15 mouse cellular contexts compared by ENCODE assay signal in the genomic region with DNA sequence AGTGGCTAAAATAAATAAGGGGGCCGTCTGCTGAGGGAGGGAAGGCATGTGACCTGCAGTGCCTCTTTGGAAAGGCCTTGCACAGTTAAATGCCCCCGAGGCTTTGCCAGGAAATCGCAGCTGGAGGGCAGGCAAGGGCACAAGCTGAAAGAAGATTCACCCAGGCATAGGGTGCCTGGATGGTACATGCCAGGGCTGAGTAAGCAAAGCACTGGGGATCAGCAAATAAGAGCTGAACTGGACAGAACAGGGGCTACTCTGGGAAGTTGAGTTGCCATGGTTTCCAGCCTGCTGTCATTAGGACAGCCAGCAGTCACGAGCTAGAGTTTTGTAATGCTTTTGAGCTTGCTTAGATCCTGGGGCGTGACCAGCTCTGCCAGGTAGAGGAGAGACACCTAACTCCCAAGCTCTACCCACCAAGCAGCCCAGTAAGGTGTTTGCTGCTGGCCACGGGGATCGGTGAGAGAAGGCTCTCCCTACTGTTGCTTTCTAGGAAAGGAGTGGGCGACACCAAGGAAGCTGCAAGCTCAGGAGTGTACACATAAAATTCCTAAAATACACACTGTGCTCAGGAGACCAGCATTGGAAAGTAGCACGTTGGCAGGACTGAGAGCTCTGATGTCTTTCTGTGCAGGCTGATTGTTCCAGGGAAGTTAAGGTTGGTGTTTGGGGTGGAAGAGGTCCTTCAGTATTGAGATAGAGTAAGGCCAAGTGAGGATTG. TPM values are rescaled to one million over a fixed set of nuclear protein-coding genes. Genes with fewer than 3 reads are reported as not detected.
DNase-seq lines count a peak whose midpoint lies in the region; ATAC-seq and TF ChIP-seq lines count a peak whose summit lies in the region.
"Had no signal": no experiment of that assay in that cellular context is flagged by ENCODE, and none has a peak within 500 bp of the region (broad histone marks: within the 10 kb centered on the region; RNA-seq: fewer than 3 reads in every experiment).

No protein-coding gene starts in this region.

- no peak overlapping the region for H3K9ac ChIP-seq in stomach, embryonic 15.5 days
- H3K9ac ChIP-seq in stomach, postnatal 0 days (ENCODE audit: low read length) = no peak overlapping the region
- H3K9ac ChIP-seq in kidney, postnatal 0 days (ENCODE audit: low read depth, low read length) = no peak overlapping the region
- no peak overlapping the region for H3K9ac ChIP-seq in midbrain, embryonic 11.5 days (ENCODE audit: low read length)
- H3K9ac ChIP-seq: embryonic facial prominence, embryonic 13.5 days; limb, embryonic 15.5 days; midbrain, embryonic 12.5 days; neural tube, embryonic 12.5 days had no signal

- TF ChIP-seq CTCF in stomach, postnatal 0 days (IDR thresholded peaks at IDR 0.05; ENCODE audit: low read depth) = no peak
- TF ChIP-seq CTCF in kidney, postnatal 0 days (IDR thresholded peaks at IDR 0.05; ENCODE audit: low read depth) = peak; percentile 11; the same call in 1 of the 2 replicates
- TF ChIP-seq CTCF in left cerebral cortex, adult 2 months (IDR thresholded peaks at IDR 0.05) = no peak

- no peak overlapping the region for H3K4me3 ChIP-seq in stomach, embryonic 15.5 days (replicated peaks)
- no peak overlapping the region for H3K4me3 ChIP-seq in stomach, postnatal 0 days (ENCODE audit: low read depth, low read length)
- H3K4me3 ChIP-seq in kidney, postnatal 0 days (replicated peaks; ENCODE audit: low read depth, low read length) = no peak overlapping the region
- no peak overlapping the region for H3K4me3 ChIP-seq in midbrain, embryonic 11.5 days (ENCODE audit: low read depth, low read length)
- H3K4me3 ChIP-seq in left cerebral cortex, adult 2 months = no peak overlapping the region
- H3K4me3 ChIP-seq: embryonic facial prominence, embryonic 13.5 days; limb, embryonic 15.5 days; midbrain, embryonic 12.5 days; neural tube, embryonic 12.5 days had no signal

- no peaks in the 10 kb centered on the region for H3K4me1 ChIP-seq in stomach, embryonic 15.5 days
- H3K4me1 ChIP-seq in stomach, postnatal 0 days (replicated peaks; ENCODE audit: control insufficient read depth, insufficient read depth) = no peaks in the 10 kb centered on the region
- H3K4me1 ChIP-seq in kidney, postnatal 0 days (replicated peaks; ENCODE audit: insufficient read depth, low read length) = 0 out of 2 replicates have a peak, but pooled peaks cover 6% of the 10 kb centered on the region
- H3K4me1 ChIP-seq in midbrain, embryonic 11.5 days (ENCODE audit: control insufficient read depth, insufficient read depth, low read length) = no peaks in the 10 kb centered on the region
- H3K4me1 ChIP-seq: embryonic facial prominence, embryonic 13.5 days; limb, embryonic 15.5 days; midbrain, embryonic 12.5 days; neural tube, embryonic 12.5 days had no signal

- H3K36me3 ChIP-seq in stomach, embryonic 15.5 days = peaks cover 13% of the 10 kb centered on the region
- peaks cover 11% of the 10 kb centered on the region; the same call in 1 of the 2 replicates for H3K36me3 ChIP-seq in stomach, postnatal 0 days (ENCODE audit: control insufficient read depth, insufficient read depth, low read length)
- peaks cover 27% of the 10 kb centered on the region; the same call in 1 of the 2 replicates for H3K36me3 ChIP-seq in kidney, postnatal 0 days (ENCODE audit: insufficient read depth, low read length)
- H3K36me3 ChIP-seq in midbrain, embryonic 11.5 days (ENCODE audit: control insufficient read depth, insufficient read depth, low read length) = 0 out of 2 replicates have a peak, but pooled peaks cover 2% of the 10 kb centered on the region

- ATAC-seq in stomach, embryonic 15.5 days (ENCODE audit: insufficient read depth, low FRiP score, low read depth) = peak; percentile 43; the same call in 1 of the 2 replicates
- no peak for ATAC-seq in stomach, postnatal 0 days (ENCODE audit: low FRiP score, low TSS enrichment)
- peak; percentile 87 for ATAC-seq in kidney, postnatal 0 days (replicated peaks; ENCODE audit: low FRiP score, low read depth)
- no peak for ATAC-seq in midbrain, embryonic 11.5 days (ENCODE audit: low FRiP score)
- ATAC-seq: CD4-positive, CD25-positive, alpha-beta regulatory T cell, adult 4 months had no signal

- no peaks in the 10 kb centered on the region for H3K27me3 ChIP-seq in stomach, embryonic 15.5 days (replicated peaks)
- H3K27me3 ChIP-seq in stomach, postnatal 0 days (ENCODE audit: control insufficient read depth, insufficient read depth, low read length) = no peaks in the 10 kb centered on the region
- H3K27me3 ChIP-seq in kidney, postnatal 0 days (ENCODE audit: insufficient read depth, low read length) = no peaks in the 10 kb centered on the region
- no peaks in the 10 kb centered on the region for H3K27me3 ChIP-seq in midbrain, embryonic 11.5 days (ENCODE audit: control insufficient read depth, insufficient read depth, low read length)
- H3K27me3 ChIP-seq: embryonic facial prominence, embryonic 13.5 days; limb, embryonic 15.5 days; midbrain, embryonic 12.5 days; neural tube, embryonic 12.5 days had no signal

- DNase-seq in heart, adult 11 months = peak; percentile 98
- no peak for DNase-seq in heart, postnatal 25 days (ENCODE audit: low spot score)
- DNase-seq in stomach, postnatal 0 days (ENCODE audit: low spot score) = no peak
- no peak for DNase-seq in kidney, postnatal 0 days (ENCODE audit: low spot score)
- DNase-seq in midbrain, embryonic 11.5 days (ENCODE audit: low spot score, missing footprints) = no peak
- DNase-seq in left cerebral cortex, adult 2 months (ENCODE audit: extremely low spot score in 1 of 2, low spot score in 2 of 2) = no peak
- no peak for DNase-seq in adipocyte (ENCODE audit: low spot score)
- DNase-seq: cerebellum, adult 11-12 months; layer of hippocampus, adult 9-11 months had no signal

- H3K27ac ChIP-seq in stomach, embryonic 15.5 days = no peak overlapping the region
- no peak overlapping the region for H3K27ac ChIP-seq in stomach, postnatal 0 days (replicated peaks)
- H3K27ac ChIP-seq in kidney, postnatal 0 days = 0 out of 2 replicates have a peak overlapping the region, but pooled peaks have one; percentile 2
- H3K27ac ChIP-seq in midbrain, embryonic 11.5 days (ENCODE audit: low read depth, low read length) = no peak overlapping the region
- H3K27ac ChIP-seq in left cerebral cortex, adult 2 months = no peak overlapping the region
- H3K27ac ChIP-seq: embryonic facial prominence, embryonic 13.5 days; limb, embryonic 15.5 days; midbrain, embryonic 12.5 days; neural tube, embryonic 12.5 days had no signal

- WGBS in stomach, embryonic 15.5 days = 59% methylated on average over 9 of the region's 9 CpGs
- 58% methylated on average over 9 of the region's 9 CpGs for WGBS in stomach, postnatal 0 days
- 57% methylated on average over 9 of the region's 9 CpGs for WGBS in kidney, postnatal 0 days
- WGBS in midbrain, embryonic 11.5 days = 82% methylated on average over 9 of the region's 9 CpGs

- H3K9me3 ChIP-seq in stomach, embryonic 15.5 days = no peaks in the 10 kb centered on the region
- H3K9me3 ChIP-seq in stomach, postnatal 0 days (ENCODE audit: control insufficient read depth, low read length) = no peaks in the 10 kb centered on the region
- no peaks in the 10 kb centered on the region for H3K9me3 ChIP-seq in kidney, postnatal 0 days (replicated peaks; ENCODE audit: low read length)
- no peaks in the 10 kb centered on the region for H3K9me3 ChIP-seq in midbrain, embryonic 11.5 days (ENCODE audit: control insufficient read depth, low read length)
- H3K9me3 ChIP-seq: embryonic facial prominence, embryonic 13.5 days; limb, embryonic 15.5 days; midbrain, embryonic 12.5 days; neural tube, embryonic 12.5 days had no signal

- no peak overlapping the region for H3K4me2 ChIP-seq in stomach, embryonic 15.5 days
- H3K4me2 ChIP-seq in stomach, postnatal 0 days (replicated peaks; ENCODE audit: low read depth) = no peak overlapping the region
- H3K4me2 ChIP-seq in kidney, postnatal 0 days (ENCODE audit: low read length) = no peak overlapping the region
- no peak overlapping the region for H3K4me2 ChIP-seq in midbrain, embryonic 11.5 days
- H3K4me2 ChIP-seq: embryonic facial prominence, embryonic 13.5 days; limb, embryonic 15.5 days; midbrain, embryonic 12.5 days; neural tube, embryonic 12.5 days had no signal

- intact Hi-C loops in heart, postnatal 25 days (cut with DNase I) = no loop called here
- intact Hi-C loops in left cerebral cortex, adult 2 months (cut with DNase I) = no loop called here

- no peak for TF ChIP-seq EP300 in stomach, postnatal 0 days (optimal IDR thresholded peaks at IDR 0.05)

RNA-seq across cellular contexts. Expression of a gene that starts 9.7 kb away (rescaled TPM):
- 10 to 100 TPM; 18.7 to 18.9 TPM for total RNA-seq in heart, postnatal 25 days (2021)
- 11.9 and 13.2 TPM in 2 replicates for polyA plus RNA-seq in stomach, embryonic 15.5 days (2015; fragmentation: Nextera tagmentation; extraction: Ambion mirVana)
- 6.4 and 7.5 TPM in 2 replicates for polyA plus RNA-seq in stomach, postnatal 0 days (2015; fragmentation: Nextera tagmentation; extraction: Ambion mirVana)
- polyA plus RNA-seq in kidney, postnatal 0 days (2015; fragmentation: Nextera tagmentation; extraction: Ambion mirVana) = 18.3 and 19.3 TPM in 2 replicates
- polyA plus RNA-seq in midbrain, embryonic 11.5 days (2014; fragmentation: Nextera tagmentation; extraction: Ambion mirVana) = 3.6 and 5.1 TPM in 2 replicates
- total RNA-seq in left cerebral cortex, adult 2 months (2021) = 100 to 1,000 TPM in 1 of 2 experiments, 10 to 100 TPM in 1; 89.1 to 101 TPM

RNA-seq across cellular contexts. Expression of a gene that starts 23.4 kb away (rescaled TPM):
- 1 to 10 TPM; 8.6 to 9.6 TPM for total RNA-seq in heart, postnatal 25 days (2021)
- polyA plus RNA-seq in stomach, embryonic 15.5 days (2015; fragmentation: Nextera tagmentation; extraction: Ambion mirVana) = 30.8 and 32.9 TPM in 2 replicates
- polyA plus RNA-seq in stomach, postnatal 0 days (2015; fragmentation: Nextera tagmentation; extraction: Ambion mirVana) = 11.2 and 12.0 TPM in 2 replicates
- 20.0 and 20.5 TPM in 2 replicates for polyA plus RNA-seq in kidney, postnatal 0 days (2015; fragmentation: Nextera tagmentation; extraction: Ambion mirVana)
- 23.4 TPM in 2 replicates for polyA plus RNA-seq in midbrain, embryonic 11.5 days (2014; fragmentation: Nextera tagmentation; extraction: Ambion mirVana)
- total RNA-seq in left cerebral cortex, adult 2 months (2021) = 10 to 100 TPM; 18.2 to 19.2 TPM

RNA-seq across cellular contexts. Expression of a gene that starts 24.2 kb away (rescaled TPM):
- under 1 TPM in 1 of 2 experiments, not detected in 1; 0.16 TPM for total RNA-seq in heart, postnatal 25 days (2021)
- polyA plus RNA-seq in stomach, embryonic 15.5 days (2015; fragmentation: Nextera tagmentation; extraction: Ambion mirVana) = 0.28 and 0.31 TPM in 2 replicates
- polyA plus RNA-seq in stomach, postnatal 0 days (2015; fragmentation: Nextera tagmentation; extraction: Ambion mirVana) = 0.12 and 0.16 TPM in 2 replicates
- 0.39 and 0.45 TPM in 2 replicates for polyA plus RNA-seq in kidney, postnatal 0 days (2015; fragmentation: Nextera tagmentation; extraction: Ambion mirVana)
- polyA plus RNA-seq in midbrain, embryonic 11.5 days (2014; fragmentation: Nextera tagmentation; extraction: Ambion mirVana) = 0.44 and 0.58 TPM in 2 replicates
- total RNA-seq in left cerebral cortex, adult 2 months (2021) = under 1 TPM; 0.49 to 0.95 TPM
- polyA plus RNA-seq: CD4-positive, CD25-positive, alpha-beta regulatory T cell, adult 4 months had no signal

RNA-seq across cellular contexts. Expression of a gene that starts 35.1 kb away (rescaled TPM):
- 1 to 10 TPM; 3.5 to 5.0 TPM for total RNA-seq in heart, postnatal 25 days (2021)
- polyA plus RNA-seq in stomach, embryonic 15.5 days (2015; fragmentation: Nextera tagmentation; extraction: Ambion mirVana) = 16.8 and 17.6 TPM in 2 replicates
- polyA plus RNA-seq in stomach, postnatal 0 days (2015; fragmentation: Nextera tagmentation; extraction: Ambion mirVana) = 10.1 and 10.6 TPM in 2 replicates
- polyA plus RNA-seq in kidney, postnatal 0 days (2015; fragmentation: Nextera tagmentation; extraction: Ambion mirVana) = 14.4 and 16.3 TPM in 2 replicates
- polyA plus RNA-seq in midbrain, embryonic 11.5 days (2014; fragmentation: Nextera tagmentation; extraction: Ambion mirVana) = 21.1 and 22.5 TPM in 2 replicates
- 10 to 100 TPM; 13.6 to 13.9 TPM for total RNA-seq in left cerebral cortex, adult 2 months (2021)

RNA-seq across cellular contexts. Expression of a gene that starts 53.2 kb away (rescaled TPM):
- 1 to 10 TPM; 2.9 to 3.0 TPM for total RNA-seq in heart, postnatal 25 days (2021)
- 0.84 and 1.4 TPM in 2 replicates for polyA plus RNA-seq in stomach, embryonic 15.5 days (2015; fragmentation: Nextera tagmentation; extraction: Ambion mirVana)
- polyA plus RNA-seq in stomach, postnatal 0 days (2015; fragmentation: Nextera tagmentation; extraction: Ambion mirVana) = 0.49 and 0.96 TPM in 2 replicates
- polyA plus RNA-seq in kidney, postnatal 0 days (2015; fragmentation: Nextera tagmentation; extraction: Ambion mirVana) = 0.68 and 0.83 TPM in 2 replicates
- polyA plus RNA-seq in midbrain, embryonic 11.5 days (2014; fragmentation: Nextera tagmentation; extraction: Ambion mirVana) = 0.28 and 0.31 TPM in 2 replicates
- 10 to 100 TPM; 16.4 to 28.6 TPM for total RNA-seq in left cerebral cortex, adult 2 months (2021)

Comparison
In these comparisons a context has a peak if more than half of its experiments do, and no peak if none do; other contexts are left out.
1. ATAC-seq: peak in stomach, embryonic 15.5 days (single experiment) and kidney, postnatal 0 days (single experiment); none in stomach, postnatal 0 days (single experiment) and midbrain, embryonic 11.5 days (single experiment).